Mouse (Mus musculus) ES-Bruce4 (cell line): ENCODE measurements at regions not wholly inside any gene's neighbourhood (a gene's known extent, or its start where the extent isn't known, plus 50 kb on each side); places are given as distances from the start of the nearest gene placed in this dataset.

Experiments used
- CTCF ChIP-seq: IDR thresholded peaks from one replicate; pipeline ENCODE4 v1.8.1; 2011; ENCODE audit warnings: low read depth, low read length
- POLR2A ChIP-seq: IDR thresholded peaks from one replicate; pipeline ENCODE4 v1.8.1; 2011; ENCODE audit warnings: low read length; ENCODE audit not compliant: insufficient read depth

- no peak for TF ChIP-seq POLR2A
- TF ChIP-seq CTCF = no peak
Observed at GRCm38 (mm10) chr6:10090966-10091495, 1142.8 kb downstream of the Nxph1 start.
